Mouse (Mus musculus): ENCODE data around the gene Mob3a. TPM values are rescaled to one million over a fixed set of nuclear protein-coding genes. Genes with fewer than 3 reads are reported as not detected.

The Mob3a gene
- polyA plus RNA-seq, 1 experiment from 2014 or later = 17.3 TPM

DNA sequence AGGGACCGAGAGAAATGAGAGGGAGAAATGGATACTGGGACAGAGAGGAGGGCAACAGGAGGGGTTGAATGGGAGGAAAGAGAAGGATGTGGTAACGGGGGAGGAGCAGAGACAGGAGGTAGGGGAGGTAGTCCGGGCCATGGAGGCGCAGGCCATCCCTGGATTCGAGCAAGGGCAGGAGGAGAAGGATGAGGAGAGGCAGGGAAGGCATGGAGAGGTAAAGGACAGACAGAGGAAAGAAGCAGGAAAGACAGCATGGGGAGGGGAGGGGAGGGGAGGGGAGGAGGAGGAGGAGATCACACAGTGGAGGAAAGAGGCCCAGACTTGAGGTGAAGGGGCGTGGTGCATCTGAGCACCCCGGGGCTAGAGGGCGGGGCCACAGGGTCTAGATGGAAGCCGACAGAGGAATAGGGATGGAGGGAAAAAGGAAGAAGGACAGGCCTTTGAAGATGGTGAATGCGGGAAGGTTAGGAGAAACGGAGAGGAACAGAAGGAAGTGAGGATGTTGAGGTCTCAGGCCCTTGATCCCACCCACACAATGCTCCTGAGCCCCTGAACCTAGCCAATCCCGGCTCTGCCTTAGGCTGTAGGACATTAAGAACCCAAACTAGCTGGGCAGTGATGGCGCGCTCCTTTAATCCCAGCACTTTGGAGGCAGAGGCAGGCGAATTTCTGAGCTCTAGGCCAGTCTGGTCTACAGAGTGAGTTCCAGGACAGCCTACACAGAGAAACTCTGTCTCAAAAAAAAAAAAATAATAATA, 44.7 kb downstream of the Mob3a start, which contains the start of gene Btbd2:
Gene Btbd2 (minus strand): TSS at position 209 of the 761 bp plus-strand sequence.
- Histone ChIP-seq H3K4me2 (ENCODE audit: low read depth, low read length) (peak within 1 kb of the TSS; percentile 97), H3K9ac (replicated peaks) (peak within 1 kb of the TSS; percentile 93), H3K4me3 (ENCODE audit: low read depth, low read length) (peak within 1 kb of the TSS; percentile 91), H3K36me3 (replicated peaks; ENCODE audit: insufficient read depth, low read length) (no peaks in the 10 kb centered on the region), H3K27ac (ENCODE audit: low read depth) (peak within 1 kb of the TSS; percentile 82), H3K9me3 (ENCODE audit: low read length) (no peaks in the 10 kb centered on the region), H3K4me1 (ENCODE audit: insufficient read depth) (peaks cover 31% of the 10 kb centered on the region), H3K27me3 (ENCODE audit: insufficient read depth, low read length) (no peaks in the 10 kb centered on the region)
- TF ChIP-seq CTCF (IDR thresholded peaks at IDR 0.05; ENCODE audit: low read depth) (no peak), EP300 (IDR thresholded peaks at IDR 0.05; ENCODE audit: low read depth) (no peak)
- ATAC-seq (peak; percentile 7), DNase-seq (peak; percentile 63)
- 34% methylated on average over 15 of the region's 15 CpGs for WGBS (ENCODE audit: insufficient replicate concordance)

DNA sequence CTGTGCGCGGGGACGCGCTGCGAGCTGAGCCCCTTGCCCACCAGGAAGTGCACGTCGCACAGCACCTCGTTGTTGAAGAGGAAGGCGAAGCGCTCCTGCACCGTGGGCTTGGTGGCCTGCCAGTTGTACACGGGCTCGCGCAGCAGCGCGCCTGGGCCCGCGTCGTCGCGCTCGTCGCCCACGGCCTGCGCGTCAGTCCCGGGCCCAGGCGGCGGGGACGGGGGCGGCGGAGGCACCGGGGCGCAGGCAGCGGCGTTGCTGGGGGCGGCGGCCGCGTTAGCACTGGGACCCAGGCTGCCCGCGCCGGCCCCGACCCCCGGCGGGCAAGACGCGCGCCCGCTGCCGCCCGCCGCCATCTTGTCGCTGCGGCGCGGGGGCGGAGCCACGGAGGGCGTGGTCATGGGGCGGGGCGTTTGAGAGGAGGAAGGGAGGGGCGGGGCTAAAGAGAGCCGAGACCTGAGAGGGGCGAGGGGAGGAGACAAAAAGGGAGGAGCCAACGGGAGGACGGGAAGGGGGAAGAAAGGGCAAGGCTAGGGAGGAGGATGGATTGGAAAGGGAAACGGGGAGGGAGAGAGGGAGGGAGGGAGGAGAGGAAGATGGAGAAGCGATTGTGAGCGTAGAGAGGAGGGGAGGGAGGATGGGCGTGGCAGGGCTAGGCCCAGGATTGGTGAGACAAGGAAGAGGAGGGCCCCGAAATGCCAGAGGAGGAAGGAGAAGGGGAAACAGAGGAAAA, 45.5 kb downstream of the Mob3a start:
- H3K9me3 ChIP-seq (ENCODE audit: low read length) = no peaks in the 10 kb centered on the region
- H3K27me3 ChIP-seq (ENCODE audit: insufficient read depth, low read length) = no peaks in the 10 kb centered on the region
- H3K4me1 ChIP-seq (ENCODE audit: insufficient read depth) = peaks cover 31% of the 10 kb centered on the region
- DNase-seq (peak; percentile 99), ATAC-seq (peak; percentile 84)
- TF ChIP-seq EP300 (IDR thresholded peaks at IDR 0.05; ENCODE audit: low read depth) (no peak), CTCF (IDR thresholded peaks at IDR 0.05; ENCODE audit: low read depth) (no peak)
- 1% methylated on average over 52 of the region's 72 CpGs for whole genome bisulfite sequencing (ENCODE audit: insufficient replicate concordance)
- peak overlapping the region; percentile 97 for H3K4me2 ChIP-seq (ENCODE audit: low read depth, low read length)
- H3K4me3 ChIP-seq (ENCODE audit: low read depth, low read length) = peak overlapping the region; percentile 91
- H3K36me3 ChIP-seq (replicated peaks; ENCODE audit: insufficient read depth, low read length) = no peaks in the 10 kb centered on the region
- peak overlapping the region; percentile 82 for H3K27ac ChIP-seq (ENCODE audit: low read depth)
- H3K9ac ChIP-seq (replicated peaks) = peak overlapping the region; percentile 93

DNA sequence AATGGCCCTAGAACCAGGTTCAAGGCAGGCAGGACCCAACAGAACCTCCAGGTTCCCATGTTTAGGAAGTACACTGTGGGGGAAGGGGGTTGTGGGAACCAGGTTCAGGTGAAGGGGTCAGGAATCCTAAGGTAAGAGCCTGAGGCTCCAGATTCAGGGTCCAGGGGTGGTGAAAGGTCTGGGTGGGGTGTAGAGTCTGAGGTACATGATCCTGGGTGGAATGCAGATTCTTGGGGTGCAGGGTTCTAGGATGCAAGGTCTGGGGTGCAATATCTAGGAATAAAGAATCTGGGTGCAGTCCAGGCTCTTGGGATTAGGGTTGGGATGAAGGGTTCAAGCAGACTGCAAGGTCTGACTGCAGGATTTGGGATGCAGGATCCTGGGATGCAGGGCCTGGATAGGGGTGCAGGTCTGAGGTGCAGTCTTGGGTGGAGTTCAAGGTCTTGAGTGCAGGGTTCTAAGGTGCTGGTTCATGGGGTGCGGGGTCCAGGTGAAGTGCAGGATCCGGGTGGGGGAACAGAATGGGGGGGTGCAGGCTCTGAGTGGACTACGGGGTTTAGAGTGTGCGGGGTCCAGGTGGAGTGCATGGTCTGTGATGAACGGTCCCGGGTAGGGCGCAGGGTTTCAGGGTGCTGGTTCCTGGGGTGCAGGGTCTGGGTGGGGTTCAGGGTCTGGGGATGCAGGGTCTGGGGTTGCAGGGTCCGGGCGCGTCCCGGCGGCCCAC, 46.2 kb downstream of the Mob3a start:
- peak overlapping the region; percentile 97 for H3K4me2 ChIP-seq (ENCODE audit: low read depth, low read length)
- H3K4me1 ChIP-seq (ENCODE audit: insufficient read depth) = peaks cover 31% of the 10 kb centered on the region
- H3K4me3 ChIP-seq (ENCODE audit: low read depth, low read length) = peak overlapping the region; percentile 91

DNA sequence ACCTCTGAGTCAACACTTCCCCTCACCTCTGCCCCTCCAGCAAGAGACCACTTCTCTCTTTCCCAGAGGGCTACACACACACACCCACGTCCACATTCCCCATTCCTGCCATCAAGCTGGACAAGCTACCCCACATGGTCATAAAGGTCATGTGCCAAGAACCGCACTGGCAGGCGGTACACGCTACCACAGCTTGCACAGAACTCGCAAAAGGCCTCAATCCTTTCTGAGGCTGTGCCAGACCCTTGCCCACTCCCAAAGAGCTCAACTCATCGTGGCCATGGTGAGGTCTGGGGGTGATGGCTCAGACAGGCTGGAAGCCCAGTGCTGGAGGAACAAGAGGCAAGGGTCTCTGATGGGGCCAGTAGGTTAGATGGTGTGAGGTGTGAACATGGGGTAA, 46.9 kb downstream of the Mob3a start:
- Histone ChIP-seq H3K4me2 (ENCODE audit: low read depth, low read length) (no peak overlapping the region), H3K27me3 (ENCODE audit: insufficient read depth, low read length) (no peaks in the 10 kb centered on the region), H3K9ac (replicated peaks) (no peak overlapping the region), H3K9me3 (ENCODE audit: low read length) (no peaks in the 10 kb centered on the region), H3K4me3 (ENCODE audit: low read depth, low read length) (no peak overlapping the region), H3K27ac (ENCODE audit: low read depth) (no peak overlapping the region), H3K4me1 (ENCODE audit: insufficient read depth) (peaks cover 31% of the 10 kb centered on the region), H3K36me3 (replicated peaks; ENCODE audit: insufficient read depth, low read length) (no peaks in the 10 kb centered on the region)
- DNase-seq = no peak
- ATAC-seq = no peak
- WGBS (ENCODE audit: insufficient replicate concordance) = 89% methylated on average over 6 of the region's 6 CpGs
- TF ChIP-seq EP300 (IDR thresholded peaks at IDR 0.05; ENCODE audit: low read depth) = no peak
- no peak for TF ChIP-seq CTCF (IDR thresholded peaks at IDR 0.05; ENCODE audit: low read depth)

More for the DNA sequence above, 46.2 kb downstream of the Mob3a start:
- ATAC-seq (0 out of 2 replicates have a peak, but pooled peaks have one; percentile 2), DNase-seq (no peak)
- H3K27ac ChIP-seq (ENCODE audit: low read depth) = peak overlapping the region; percentile 80
- peak overlapping the region; percentile 93 for H3K9ac ChIP-seq (replicated peaks)
- no peaks in the 10 kb centered on the region for H3K27me3 ChIP-seq (ENCODE audit: insufficient read depth, low read length)
- TF ChIP-seq EP300 (IDR thresholded peaks at IDR 0.05; ENCODE audit: low read depth) (no peak), CTCF (IDR thresholded peaks at IDR 0.05; ENCODE audit: low read depth) (no peak)
- 6% methylated on average over 12 of the region's 12 CpGs for WGBS (ENCODE audit: insufficient replicate concordance)
- H3K9me3 ChIP-seq (ENCODE audit: low read length) = no peaks in the 10 kb centered on the region
- no peaks in the 10 kb centered on the region for H3K36me3 ChIP-seq (replicated peaks; ENCODE audit: insufficient read depth, low read length)

DNA sequence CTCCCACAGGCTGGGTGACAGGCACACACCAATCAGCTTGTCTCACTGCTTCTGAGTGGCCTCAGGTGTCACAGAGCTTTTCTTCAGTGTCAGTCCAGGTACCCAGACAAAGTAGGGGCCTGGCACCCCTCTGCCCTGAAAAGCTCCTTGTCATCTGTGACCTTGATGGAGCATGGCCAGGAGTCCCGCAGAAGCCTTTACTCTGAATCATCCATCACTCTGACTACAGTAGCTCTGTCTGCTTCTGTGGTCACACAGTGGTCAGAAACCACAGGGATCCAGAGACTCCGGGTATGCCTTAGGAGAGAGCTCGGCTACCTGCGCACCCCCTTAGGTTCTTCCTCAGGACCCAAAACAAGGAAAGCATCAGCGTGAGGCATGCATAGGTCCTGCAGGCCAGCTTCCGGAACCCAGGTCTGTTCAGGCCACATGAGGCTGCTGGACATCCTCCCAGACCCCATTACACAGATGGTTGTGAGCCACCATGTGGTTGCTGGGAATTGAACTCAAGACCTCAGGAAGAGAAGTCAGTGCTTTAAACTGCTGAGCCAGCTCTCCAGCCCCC, 48.5 kb downstream of the Mob3a start:
- DNase-seq (no peak), ATAC-seq (no peak)
- 75% methylated on average over 6 of the region's 6 CpGs for WGBS (ENCODE audit: insufficient replicate concordance)
- Histone ChIP-seq H3K27ac (ENCODE audit: low read depth) (no peak overlapping the region), H3K9me3 (ENCODE audit: low read length) (no peaks in the 10 kb centered on the region), H3K4me2 (ENCODE audit: low read depth, low read length) (no peak overlapping the region), H3K4me1 (ENCODE audit: insufficient read depth) (peaks cover 22% of the 10 kb centered on the region), H3K36me3 (replicated peaks; ENCODE audit: insufficient read depth, low read length) (no peaks in the 10 kb centered on the region), H3K27me3 (ENCODE audit: insufficient read depth, low read length) (no peaks in the 10 kb centered on the region), H3K4me3 (ENCODE audit: low read depth, low read length) (no peak overlapping the region), H3K9ac (replicated peaks) (0 out of 2 replicates have a peak overlapping the region, but pooled peaks have one; percentile 17)
- no peak for TF ChIP-seq EP300 (IDR thresholded peaks at IDR 0.05; ENCODE audit: low read depth)
- TF ChIP-seq CTCF (IDR thresholded peaks at IDR 0.05; ENCODE audit: low read depth) = no peak
